Mouse (Mus musculus) lung, embryonic 16.5 days (tissue): ENCODE data around the gene Mfap1a. TPM values are rescaled to one million over a fixed set of nuclear protein-coding genes. Genes with fewer than 3 reads are reported as not detected.
A peak's percentile ranks its signal among the peaks of the same experiment; 100 is the strongest.

ENCODE experiments used
- ATAC-seq: fragments of 200-750 bp; cut with Nextera tagmentation; 2 replicates; pipeline ENCODE4 v1.8.0; 2017; ENCODE audit warnings: low read depth, mild to moderate bottlenecking, moderate library complexity
- H3K27ac ChIP-seq: fragments of 300-500 bp; sonication (generic); 2 replicates; pipeline ENCODE4 v1.5.1; 2014; ENCODE audit warnings: mild to moderate bottlenecking, control low read depth, low read length
- H3K27me3 ChIP-seq: fragments of 300-500 bp; sonication (generic); 2 replicates; pipeline ENCODE4 v1.6.1; 2014; ENCODE audit warnings: low read depth, low read length, mixed read lengths; ENCODE audit not compliant: control insufficient read depth, insufficient read depth
- H3K36me3 ChIP-seq: fragments of 300-500 bp; sonication (generic); 2 replicates; pipeline ENCODE4 v1.6.1; 2014; ENCODE audit warnings: low read length; ENCODE audit not compliant: control insufficient read depth, insufficient read depth
- H3K4me1 ChIP-seq: fragments of 300-500 bp; sonication (generic); replicated peaks from 2 replicates; pipeline ENCODE4 v1.6.1; 2014; ENCODE audit warnings: low read length, mixed read lengths; ENCODE audit not compliant: control insufficient read depth, insufficient read depth
- H3K4me2 ChIP-seq: fragments of 300-500 bp; sonication (generic); 2 replicates; pipeline ENCODE4 v1.6.1; 2014; ENCODE audit warnings: low read depth, low read length, control low read depth
- H3K4me3 ChIP-seq: fragments of 300-500 bp; sonication (generic); 2 replicates; pipeline ENCODE4 v1.5.1; 2014; ENCODE audit warnings: mild to moderate bottlenecking, low read length, control low read depth
- H3K9ac ChIP-seq: fragments of 300-500 bp; sonication (generic); 2 replicates; pipeline ENCODE4 v1.6.1; 2014; ENCODE audit warnings: low read length, control low read depth
- H3K9me3 ChIP-seq: fragments of 300-500 bp; sonication (generic); 2 replicates; pipeline ENCODE4 v1.6.1; 2016; ENCODE audit warnings: low read length; ENCODE audit not compliant: control insufficient read depth
- WGBS: fragments of 180-500 bp; shearing (Covaris S2); extraction: QIAGEN DNeasy Blood & Tissue Kit; methylation state at CpG from one replicate; pipeline ENCODE4 v1.1.7; 2014; 5-methylcytosine and 5-hydroxymethylcytosine counted together
- microRNA-seq: library from miRNA; unstranded; fragments of <30 nt; microRNA quantifications from one replicate; pipeline ENCODE4, GENCODE M21; 2016
- polyA plus RNA-seq: library from polyadenylated mRNA; unstranded; fragments of >200 nt; fragmentation: Nextera tagmentation; extraction: Ambion mirVana; gene quantifications from 2 replicates; pipeline ENCODE4 v1.2.1, GENCODE M21; 2015

Gene Mfap1a
- polyA plus RNA-seq, 1 experiment from 2014 or later, result 29.4 TPM

DNA sequence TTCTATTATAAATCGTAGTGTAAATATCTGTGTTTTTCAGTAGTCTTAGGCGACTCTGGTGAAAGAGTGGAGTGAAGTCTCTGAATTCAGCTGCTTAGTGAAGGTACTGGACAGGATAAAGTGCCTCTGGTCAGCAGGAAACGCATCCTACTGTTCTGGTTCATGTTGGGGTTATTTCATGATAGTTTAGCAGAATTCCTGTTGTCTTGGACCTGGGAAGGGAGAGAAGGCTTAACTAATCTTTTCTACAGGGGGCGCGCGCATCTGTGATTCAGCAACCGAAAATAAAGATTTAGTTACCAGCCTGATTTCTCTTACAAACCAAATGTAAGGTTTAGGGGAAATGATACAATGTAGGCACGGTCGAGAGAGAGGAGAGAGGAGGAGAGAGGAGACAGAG, 58.3 kb downstream of the Mfap1a start:
- peak overlapping the region; percentile 61 for H3K4me3 ChIP-seq
- H3K36me3 ChIP-seq, result peaks cover under 1% of the 10 kb centered on the region; the same call in 1 of the 2 replicates
- peak overlapping the region; percentile 98 for H3K27ac ChIP-seq
- no peaks in the 10 kb centered on the region for H3K27me3 ChIP-seq
- H3K9me3 ChIP-seq, result no peaks in the 10 kb centered on the region
- H3K9ac ChIP-seq, result peak overlapping the region; percentile 73
- WGBS, result 10% methylated on average over 9 of the region's 9 CpGs
- peak overlapping the region; percentile 82 for H3K4me2 ChIP-seq
- peaks cover 21% of the 10 kb centered on the region for H3K4me1 ChIP-seq
- no peak for ATAC-seq

DNA sequence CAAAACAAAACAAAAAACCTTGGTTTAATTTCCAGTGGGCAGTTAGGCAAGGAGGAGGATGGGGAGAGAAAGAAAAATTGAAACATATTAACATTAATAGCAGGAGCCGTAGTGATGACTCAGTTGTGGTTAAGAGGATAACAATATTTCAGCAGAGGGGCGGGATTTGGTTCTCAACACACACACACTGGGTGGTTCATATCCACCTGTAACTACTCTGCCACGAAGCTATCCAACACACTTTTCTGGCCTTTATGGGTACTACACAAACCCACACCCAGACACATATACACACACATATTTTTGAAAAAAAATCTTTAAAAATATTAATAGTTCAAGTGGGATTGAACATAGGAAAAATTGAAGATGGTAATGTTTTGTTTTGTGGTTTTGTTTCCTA, 59.5 kb downstream of the Mfap1a start:
- no peak for ATAC-seq
- H3K36me3 ChIP-seq, result no peaks in the 10 kb centered on the region
- 85% methylated on average over 3 of the region's 3 CpGs for WGBS

DNA sequence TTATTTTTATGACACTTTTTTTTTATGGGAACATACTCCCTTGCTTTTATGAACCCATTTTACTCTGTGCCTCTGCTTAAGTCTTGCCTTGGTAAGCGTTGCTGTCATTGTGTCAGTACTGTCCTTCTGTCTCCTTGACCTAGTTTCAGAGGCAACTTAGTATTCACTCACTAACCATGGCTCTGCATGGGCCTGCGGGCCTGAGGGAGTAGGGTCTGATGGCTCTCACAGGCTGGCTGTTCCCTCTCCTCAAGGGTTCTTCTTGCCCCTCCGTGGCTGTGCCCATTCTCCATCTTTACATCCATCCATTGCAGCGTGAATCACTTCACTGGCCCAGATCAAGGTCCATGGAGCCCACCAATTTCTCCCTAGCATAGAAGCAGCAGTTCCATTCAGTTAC, 60.0 kb downstream of the Mfap1a start:
- 81% methylated on average over 4 of the region's 4 CpGs for WGBS
- H3K9ac ChIP-seq, result no peak overlapping the region
- ATAC-seq, result no peak
- H3K9me3 ChIP-seq, result no peaks in the 10 kb centered on the region
- H3K4me1 ChIP-seq, result peaks cover 32% of the 10 kb centered on the region
- H3K27me3 ChIP-seq, result peaks cover 3% of the 10 kb centered on the region; the same call in 1 of the 2 replicates
- no peak overlapping the region for H3K4me2 ChIP-seq
- no peaks in the 10 kb centered on the region for H3K36me3 ChIP-seq
- no peak overlapping the region for H3K4me3 ChIP-seq
- H3K27ac ChIP-seq, result no peak overlapping the region

More for the DNA sequence above, 59.5 kb downstream of the Mfap1a start:
- Histone ChIP-seq H3K9me3 (no peaks in the 10 kb centered on the region), H3K27me3 (peaks cover 3% of the 10 kb centered on the region; the same call in 1 of the 2 replicates), H3K9ac (no peak overlapping the region), H3K4me3 (no peak overlapping the region), H3K4me2 (no peak overlapping the region), H3K27ac (no peak overlapping the region), H3K4me1 (peaks cover 29% of the 10 kb centered on the region)

DNA sequence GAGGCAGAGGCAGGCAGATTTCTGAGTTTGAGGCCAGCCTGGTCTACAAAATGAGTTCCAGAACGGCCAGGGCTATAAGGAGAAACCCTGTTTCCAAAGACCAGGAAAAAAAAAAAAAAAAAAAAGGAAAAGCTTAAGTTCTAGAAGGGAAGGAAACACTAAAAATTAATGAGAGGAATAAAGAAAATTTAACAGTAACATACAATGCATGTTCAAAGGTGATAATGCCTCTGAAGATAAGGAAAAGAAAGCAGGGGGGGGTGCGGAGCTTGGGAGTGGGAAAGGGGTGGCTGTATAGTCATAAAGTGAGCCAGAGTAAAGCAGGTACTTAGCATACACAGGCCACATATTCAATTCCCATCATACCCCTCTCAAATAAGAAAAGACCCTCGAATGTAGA, 61.3 kb downstream of the Mfap1a start:
- WGBS, result 81% methylated on average over 3 of the region's 3 CpGs
- Histone ChIP-seq H3K9me3 (no peaks in the 10 kb centered on the region), H3K36me3 (no peaks in the 10 kb centered on the region), H3K27me3 (peaks cover 3% of the 10 kb centered on the region; the same call in 1 of the 2 replicates), H3K9ac (no peak overlapping the region), H3K4me3 (no peak overlapping the region), H3K4me1 (peaks cover 21% of the 10 kb centered on the region), H3K4me2 (no peak overlapping the region), H3K27ac (no peak overlapping the region)
- no peak for ATAC-seq

DNA sequence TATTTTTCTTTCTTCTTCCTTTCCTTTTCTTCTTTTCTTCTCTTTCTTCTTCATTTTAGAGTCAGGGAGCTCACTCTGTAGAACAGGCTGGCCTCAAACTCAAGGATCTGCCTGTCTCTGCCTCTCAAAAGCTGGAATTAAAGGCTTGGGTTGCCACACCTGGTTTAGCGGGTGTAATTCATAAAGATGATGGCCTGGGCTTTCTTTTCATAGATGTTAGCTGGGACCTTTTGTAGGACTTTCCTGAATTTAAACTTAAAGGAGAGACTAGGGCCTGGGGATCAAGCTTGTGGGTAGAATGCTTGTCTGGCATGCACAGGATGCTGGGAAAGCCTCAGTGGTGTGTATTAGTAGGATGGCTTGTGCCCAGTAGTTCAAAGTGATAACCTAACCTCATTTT, 62.3 kb downstream of the Mfap1a start, which contains the start of gene Ell3:
Ell3 (minus strand) TSS at position 101 of the 400 bp plus-strand sequence.
- peaks cover 19% of the 10 kb centered on the region for H3K4me1 ChIP-seq
- H3K9me3 ChIP-seq, result no peaks in the 10 kb centered on the region
- no peaks in the 10 kb centered on the region for H3K36me3 ChIP-seq
- peak within 1 kb of the TSS; percentile 90 for H3K4me2 ChIP-seq
- ATAC-seq, result no peak
- H3K9ac ChIP-seq, result no peak within 1 kb of the TSS; the same call in 1 of the 2 replicates
- WGBS, result 72% methylated on average over 1 of the region's 1 CpGs
- no peak within 1 kb of the TSS for H3K27ac ChIP-seq
- peaks cover 3% of the 10 kb centered on the region; the same call in 1 of the 2 replicates for H3K27me3 ChIP-seq
- no peak within 1 kb of the TSS for H3K4me3 ChIP-seq

DNA sequence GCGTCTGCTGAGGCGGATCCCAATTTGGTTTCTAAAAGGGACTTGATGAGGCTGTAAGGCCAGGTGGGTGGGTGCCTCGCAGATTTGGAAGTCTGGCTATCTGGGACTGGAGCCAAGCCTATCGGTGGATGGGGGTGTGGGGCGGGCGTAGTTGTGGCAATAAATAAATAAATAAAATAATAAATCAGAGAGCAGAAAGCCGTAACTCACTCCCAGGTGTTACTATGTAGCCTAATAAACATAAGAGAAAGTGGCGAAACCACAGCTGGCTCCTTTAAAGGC, 63.5 kb downstream of the Mfap1a start:
- peaks cover 4% of the 10 kb centered on the region for H3K36me3 ChIP-seq
- 12% methylated on average over 8 of the region's 8 CpGs for WGBS
- H3K4me1 ChIP-seq, result peaks cover 18% of the 10 kb centered on the region
- no peak for ATAC-seq
- H3K9ac ChIP-seq, result peak overlapping the region; percentile 60
- peak overlapping the region; percentile 59 for H3K4me3 ChIP-seq
- no peak overlapping the region for H3K27ac ChIP-seq
- H3K9me3 ChIP-seq, result no peaks in the 10 kb centered on the region
- peaks cover 3% of the 10 kb centered on the region; the same call in 1 of the 2 replicates for H3K27me3 ChIP-seq
- peak overlapping the region; percentile 90 for H3K4me2 ChIP-seq

DNA sequence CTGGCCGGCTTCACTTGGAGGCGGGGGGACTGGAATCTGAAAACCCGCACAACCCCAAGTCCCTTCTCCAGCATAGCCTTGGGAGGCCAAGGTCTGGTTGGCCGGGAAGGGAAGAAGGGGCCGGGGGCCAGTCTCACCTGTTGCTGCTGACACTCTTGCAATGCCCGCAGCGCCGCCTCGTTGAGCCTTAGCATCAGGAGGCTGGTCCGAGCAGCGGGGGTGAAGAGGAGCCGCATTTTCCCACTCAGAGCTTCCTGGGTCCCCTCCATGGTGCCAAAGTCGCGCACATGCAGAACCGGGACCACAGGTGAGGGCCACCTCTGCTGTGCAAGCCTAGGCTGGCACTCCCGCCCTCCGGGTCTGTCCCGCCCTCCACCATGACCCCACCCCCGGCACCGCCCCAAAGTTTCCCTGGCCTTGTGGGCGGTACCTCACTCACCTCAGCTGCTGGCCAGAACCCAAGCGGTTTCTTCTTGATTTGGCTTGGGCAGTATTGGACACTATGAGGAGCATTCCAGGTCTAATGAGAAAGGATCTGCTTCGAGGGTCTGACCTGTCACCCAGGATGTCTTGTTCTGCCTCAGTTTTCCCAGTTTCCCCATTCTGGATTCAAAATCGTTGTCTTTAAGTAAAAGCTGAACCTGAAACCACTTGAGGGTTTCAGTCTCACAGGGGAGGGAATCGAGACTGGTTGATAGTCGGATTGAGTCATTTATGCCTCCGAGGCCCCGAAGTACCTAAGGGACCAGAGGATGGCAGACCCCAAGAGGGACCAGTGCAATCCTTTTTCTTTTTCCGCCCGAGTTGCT, 64.0 kb downstream of the Mfap1a start:
- peak overlapping the region; percentile 59 for H3K4me3 ChIP-seq
- H3K4me2 ChIP-seq, result peak overlapping the region; percentile 90
- peak; percentile 94 for ATAC-seq
- peaks cover 10% of the 10 kb centered on the region for H3K36me3 ChIP-seq
- peaks cover 15% of the 10 kb centered on the region for H3K4me1 ChIP-seq
- peak overlapping the region; percentile 60 for H3K9ac ChIP-seq
- 2% methylated on average over 30 of the region's 30 CpGs for WGBS
- no peak overlapping the region; the same call in 1 of the 2 replicates for H3K27ac ChIP-seq
- H3K9me3 ChIP-seq, result no peaks in the 10 kb centered on the region
- peaks cover 3% of the 10 kb centered on the region; the same call in 1 of the 2 replicates for H3K27me3 ChIP-seq

Small RNA genes within 50 kb of the gene (microRNA-seq; reads per million reads assigned to microRNA genes)
- not detected for gene Gm22953

Other genes starting within 250 kb of the Mfap1a start
- 50.7 and 53.1 TPM in 2 replicates for gene Trp53bp1, start 235.3 kb downstream of the Mfap1a start, polyA plus RNA-seq
- 2.4 and 2.6 TPM in 2 replicates for gene Map1a, start 217.1 kb downstream of the Mfap1a start, polyA plus RNA-seq
- gene Ppip5k1, start 151.3 kb downstream of the Mfap1a start, polyA plus RNA-seq, result 12.0 and 12.7 TPM in 2 replicates
- 4.2 and 5.3 TPM in 2 replicates for gene Ckmt1, start 149.0 kb downstream of the Mfap1a start, polyA plus RNA-seq
- not detected in 2 replicates for gene Strc, start 119.5 kb downstream of the Mfap1a start, polyA plus RNA-seq
- 806 and 902 TPM in 2 replicates for gene Pdia3, start 92.9 kb downstream of the Mfap1a start, polyA plus RNA-seq
- gene Catsper2, start 92.9 kb downstream of the Mfap1a start, polyA plus RNA-seq, result 1.9 and 2.0 TPM in 2 replicates
- 8.0 and 11.1 TPM in 2 replicates for gene Ell3, start 62.4 kb downstream of the Mfap1a start, polyA plus RNA-seq
- gene Serf2, start 57.5 kb downstream of the Mfap1a start, polyA plus RNA-seq, result 430 and 509 TPM in 2 replicates
- gene Hypk, start 53.4 kb downstream of the Mfap1a start, polyA plus RNA-seq, result 96.5 and 104 TPM in 2 replicates
- gene Serinc4, start 49.9 kb downstream of the Mfap1a start, polyA plus RNA-seq, result 0.11 and 1.1 TPM in 2 replicates
- 52.5 and 54.2 TPM in 2 replicates for gene Mfap1b, start 32.6 kb downstream of the Mfap1a start, polyA plus RNA-seq
- gene Wdr76, start 58 bp upstream of the Mfap1a start, polyA plus RNA-seq, result 9.1 and 9.8 TPM in 2 replicates